Mouse (Mus musculus): ENCODE data around the gene Epha2.

Gene Epha2

GRCm38 (mm10) chr4:141279783-141280182 lies 21.3 kb upstream of the Epha2 start:
- DNase-seq (ENCODE audit: low spot score), result no peak

DNA sequence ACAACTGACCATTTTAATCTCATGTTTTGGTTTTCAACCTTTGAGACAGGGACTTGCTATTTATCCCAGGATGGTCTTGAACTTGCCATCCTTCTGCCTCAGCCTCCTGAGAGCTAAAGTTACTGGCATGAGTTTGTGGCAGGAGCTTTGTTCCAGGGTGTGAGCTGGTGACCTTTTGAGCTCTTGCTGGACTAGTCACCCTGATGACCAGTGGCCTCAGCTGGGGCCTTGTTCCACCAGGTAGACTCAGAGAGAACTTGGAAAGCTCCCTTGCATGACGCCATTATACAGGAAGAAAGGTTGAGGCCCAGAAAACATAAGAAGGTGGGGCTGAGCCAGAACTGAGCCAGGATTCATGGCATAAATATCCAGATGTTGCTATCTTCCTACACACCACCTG lies 20.6 kb upstream of the Epha2 start:
- no peak for DNase-seq (ENCODE audit: low spot score)

DNA sequence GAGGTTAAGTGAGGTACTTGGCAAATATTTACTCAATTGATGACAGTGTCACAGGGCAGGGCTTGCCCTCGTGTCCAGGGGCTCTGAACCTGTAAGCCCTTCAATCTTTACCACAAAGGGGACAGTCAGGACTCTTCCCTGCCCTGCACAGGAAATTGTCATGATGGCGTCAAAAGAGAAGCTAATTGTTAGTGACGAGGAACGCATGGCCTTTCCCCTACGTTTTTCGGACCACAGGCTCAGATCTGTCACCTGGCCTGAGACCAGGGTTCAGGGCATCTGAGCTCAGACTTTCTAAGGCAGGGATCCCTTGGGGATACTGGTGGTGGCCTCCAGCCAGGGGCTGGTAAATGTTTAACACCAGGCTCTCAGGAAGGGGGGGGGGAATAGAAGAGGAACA lies 19.9 kb upstream of the Epha2 start:
- DNase-seq (ENCODE audit: low spot score), result no peak

- DNase-seq (ENCODE audit: low spot score), result no peak
Observed at GRCm38 (mm10) chr4:141281578-141281977, 19.5 kb upstream of the Epha2 start.

DNA sequence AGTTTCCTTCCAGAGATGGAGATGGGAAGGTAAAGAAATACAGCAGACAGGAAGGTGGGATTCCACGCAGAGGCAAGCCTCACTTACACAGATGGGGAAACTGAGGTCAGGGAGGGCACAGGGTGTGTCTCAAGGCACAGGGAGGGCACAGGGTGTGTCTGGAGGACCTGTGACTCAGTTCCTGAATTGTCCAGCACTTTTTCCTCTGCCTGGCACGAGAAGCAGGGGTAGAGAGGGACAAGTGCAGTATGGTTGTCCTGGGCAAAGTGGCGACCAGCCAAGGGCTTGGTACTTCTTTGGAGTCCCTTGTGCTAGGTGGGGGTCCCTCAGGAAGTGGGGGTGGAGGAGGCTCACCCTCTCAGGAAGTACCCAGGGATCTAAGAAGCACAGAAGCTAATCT lies 19.0 kb upstream of the Epha2 start:
- no peak for DNase-seq (ENCODE audit: low spot score)

DNA sequence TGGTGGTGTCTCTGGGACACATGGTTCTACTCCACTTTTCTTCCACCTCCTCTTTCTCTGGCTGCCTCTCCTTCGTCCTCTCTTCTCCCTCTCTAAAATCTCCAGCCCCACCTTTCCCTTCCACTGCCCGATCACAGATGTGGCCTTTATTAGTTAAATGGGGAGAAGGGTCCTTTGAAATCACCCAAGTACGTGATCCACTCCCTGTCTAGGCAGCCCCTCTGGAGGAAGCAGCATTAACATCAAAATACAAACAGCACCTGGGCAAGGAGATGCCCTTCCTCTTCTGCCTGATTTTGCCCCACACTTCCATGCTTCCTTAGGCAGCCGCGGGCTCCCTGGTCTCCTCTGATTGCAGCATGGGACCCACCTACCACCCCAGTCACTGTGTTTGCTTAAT lies 18.4 kb upstream of the Epha2 start:
- DNase-seq (ENCODE audit: low spot score), result no peak

- no peak for DNase-seq (ENCODE audit: low spot score)
Observed at GRCm38 (mm10) chr4:141283176-141283878, 17.7 kb upstream of the Epha2 start.

GRCm38 (mm10) chr4:141283879-141284411 lies 17.1 kb upstream of the Epha2 start:
- DNase-seq (ENCODE audit: low spot score), result no peak

- DNase-seq (ENCODE audit: low spot score), result no peak
Observed at GRCm38 (mm10) chr4:141284486-141284885, 16.6 kb upstream of the Epha2 start.

GRCm38 (mm10) chr4:141285128-141285527 lies 15.9 kb upstream of the Epha2 start:
- no peak for DNase-seq (ENCODE audit: low spot score)

DNA sequence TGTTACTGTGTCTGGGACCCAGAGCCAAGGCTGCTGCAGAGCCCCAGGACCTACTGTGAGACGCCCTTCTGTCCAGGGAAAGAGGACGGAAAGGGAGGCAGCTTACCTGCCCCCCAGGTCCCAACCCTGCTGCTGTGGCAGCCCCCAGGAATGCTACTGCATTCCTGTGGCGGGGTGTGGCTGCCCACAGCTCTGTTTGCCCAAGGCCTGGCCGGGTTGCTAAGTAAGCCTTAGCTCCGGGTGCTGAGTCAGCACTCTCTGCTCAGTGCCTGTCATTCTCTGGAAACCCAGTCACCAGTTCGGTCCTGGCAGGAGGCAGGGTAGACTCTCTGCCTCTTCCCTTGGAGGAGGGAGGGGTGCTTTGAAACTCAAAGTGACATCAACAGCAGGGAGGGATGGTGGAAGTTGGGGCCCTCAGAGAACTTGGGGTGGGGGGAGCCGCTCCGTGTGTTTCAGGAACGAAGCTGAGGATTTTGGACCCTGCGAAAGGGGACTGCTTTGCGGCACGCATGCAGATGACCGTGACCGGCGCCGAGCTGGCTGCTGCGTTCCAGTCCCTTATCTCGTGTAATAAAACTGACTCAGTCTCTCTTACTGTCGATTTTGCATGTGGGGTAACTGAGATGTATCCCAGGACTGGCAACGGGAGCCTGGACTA lies 14.1 kb upstream of the Epha2 start:
- no peak for DNase-seq (ENCODE audit: low spot score)

DNA sequence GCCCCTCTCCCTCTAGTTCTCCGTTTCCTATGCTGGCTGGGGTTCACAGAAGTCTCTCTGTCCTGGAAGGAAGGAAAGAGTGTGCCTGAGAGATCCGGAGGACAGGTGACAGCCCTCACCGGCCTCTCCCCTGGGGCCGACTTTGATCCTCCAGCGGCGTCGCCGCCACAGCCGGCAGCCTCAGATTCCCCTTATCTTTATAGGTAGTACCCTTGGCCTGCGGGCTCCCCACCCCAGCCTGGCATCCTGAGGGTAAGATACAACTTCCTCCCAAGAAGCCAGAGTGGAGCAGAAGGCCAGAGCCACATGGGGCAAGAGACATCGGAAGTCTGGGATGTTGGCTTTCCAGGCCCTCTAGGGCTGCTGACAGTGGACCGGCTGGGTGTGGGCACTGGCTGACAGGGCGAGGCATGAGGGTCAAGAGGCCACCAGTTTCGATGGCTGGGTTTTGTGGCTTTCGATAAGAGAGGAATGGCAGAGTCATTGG lies 13.5 kb upstream of the Epha2 start:
- no peak for DNase-seq (ENCODE audit: low spot score)

GRCm38 (mm10) chr4:141288152-141288551 lies 12.9 kb upstream of the Epha2 start:
- no peak for DNase-seq (ENCODE audit: low spot score)

GRCm38 (mm10) chr4:141291571-141292375 lies 9.3 kb upstream of the Epha2 start:
- DNase-seq (ENCODE audit: low spot score), result no peak

DNA sequence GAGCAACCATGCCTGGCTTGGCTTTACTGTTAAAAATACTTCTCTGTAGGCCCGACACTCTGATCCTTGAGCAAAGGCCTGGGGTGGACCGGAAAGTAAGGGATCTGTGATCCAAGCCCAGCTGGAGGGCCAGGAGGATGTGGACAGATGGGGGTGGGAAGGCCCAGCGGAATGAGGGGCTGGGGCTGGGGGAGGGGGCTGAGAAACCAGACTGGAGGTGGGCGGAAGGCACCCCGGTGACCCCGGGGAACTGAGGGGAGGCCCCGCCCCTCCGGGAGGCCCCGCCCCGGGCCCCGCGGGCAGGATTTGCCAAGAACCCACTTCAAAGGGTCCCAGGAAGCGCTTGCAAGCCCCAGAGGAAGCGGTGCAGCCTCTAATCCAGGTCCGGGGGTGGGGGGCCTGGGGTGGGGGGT lies 5.3 kb upstream of the Epha2 start:
- peak; percentile 30 for DNase-seq (ENCODE audit: low spot score)

DNA sequence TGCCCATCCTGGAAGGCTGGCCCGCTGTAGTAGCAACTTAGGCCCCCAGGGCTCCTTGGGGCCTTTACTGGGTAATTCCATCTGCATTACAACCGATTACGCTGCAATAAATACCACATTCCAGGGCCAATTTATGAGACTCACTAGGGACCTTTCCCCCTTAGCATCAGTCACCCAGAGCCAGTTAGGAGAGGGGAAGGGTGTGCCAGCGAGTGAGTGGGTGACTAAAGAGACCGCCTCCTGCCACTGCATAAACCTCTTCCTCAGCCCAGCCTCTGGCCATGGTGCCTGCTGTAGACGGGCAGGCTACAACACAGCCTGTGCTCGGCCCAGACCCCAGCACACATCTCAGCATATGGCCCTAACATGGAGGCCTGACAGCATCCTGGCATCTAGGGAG lies 3.1 kb upstream of the Epha2 start:
- DNase-seq (ENCODE audit: low spot score), result no peak

DNA sequence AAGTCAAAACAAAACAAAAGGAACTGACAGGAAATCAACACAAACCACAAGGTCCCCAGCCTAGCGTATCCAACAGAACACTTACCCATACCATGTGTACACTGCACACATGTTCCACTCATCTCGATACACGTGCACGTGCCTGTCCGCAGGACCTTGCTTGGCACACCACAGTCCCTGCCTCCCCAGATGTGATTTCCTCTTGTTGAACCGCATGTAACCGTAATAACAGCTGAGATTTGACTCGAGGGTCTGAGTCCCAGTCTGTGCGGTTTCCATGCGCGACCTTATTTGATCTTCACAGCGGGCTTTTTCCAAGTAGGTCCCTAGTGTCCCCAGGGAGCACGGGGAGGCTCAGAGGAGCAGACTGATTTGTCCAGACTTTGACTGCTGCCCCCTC lies 1.7 kb upstream of the Epha2 start:
- peak; percentile 22 for DNase-seq (ENCODE audit: low spot score)

- DNase-seq (ENCODE audit: low spot score), result no peak
Observed at GRCm38 (mm10) chr4:141300196-141300595, 844 bp upstream of the Epha2 start.

GRCm38 (mm10) chr4:141301591-141302427 lies 769 bp downstream of the Epha2 start:
- DNase-seq (ENCODE audit: low spot score), result peak; percentile 39

GRCm38 (mm10) chr4:141302428-141303401 lies 1.7 kb downstream of the Epha2 start:
- DNase-seq (ENCODE audit: low spot score), result no peak
